Mouse (Mus musculus) spleen, adult 18-20 months (tissue): Measurements from ENCODE around the gene Ptpn1.

Source experiments
- DNase-seq, 2 experiments: peaks; one replicate each; pipeline ENCODE4 v3.0.0; 2022; ENCODE audit warnings: mixed read lengths in 2 of 2

Gene Ptpn1

DNA sequence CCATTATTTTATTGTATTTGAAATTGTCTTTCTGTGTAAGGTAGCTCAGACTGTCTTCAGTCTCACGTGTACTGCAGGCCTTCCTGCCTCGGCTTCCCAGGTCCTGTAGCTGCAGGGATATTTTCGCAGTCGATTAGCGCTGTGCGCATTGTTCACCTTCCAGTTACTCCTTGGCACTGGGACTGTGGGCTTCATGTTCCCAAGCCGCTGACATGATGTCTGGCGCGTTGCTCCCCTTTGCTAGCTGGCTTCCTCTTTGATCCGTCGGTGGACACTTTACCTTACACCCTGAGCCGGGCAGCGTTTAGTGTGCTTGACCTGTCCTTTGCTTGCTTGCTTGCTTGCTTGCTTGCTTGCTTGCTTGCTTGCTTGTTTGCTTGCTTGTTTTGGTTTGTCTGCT, 16.7 kb downstream of the Ptpn1 start:
- DNase-seq = no peak

DNA sequence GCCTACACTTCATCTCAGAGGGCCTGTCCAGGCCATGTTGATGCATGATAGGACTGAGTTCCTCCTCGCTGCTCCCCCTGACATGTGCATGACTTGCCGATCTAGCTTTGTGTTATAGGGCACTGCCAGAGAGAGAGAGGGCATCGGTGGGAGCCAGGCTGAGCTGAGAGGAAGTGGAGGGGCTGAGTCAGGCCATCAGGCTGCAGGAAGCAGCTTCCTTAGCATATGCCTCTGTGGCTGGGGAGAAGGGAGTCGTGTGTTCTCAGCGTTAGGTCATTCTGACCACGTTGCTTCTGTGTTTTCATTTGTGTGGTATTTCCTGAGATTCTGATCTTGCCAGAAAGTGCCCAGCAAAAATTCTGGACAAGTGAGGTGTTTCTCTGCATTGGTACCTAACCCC, 17.4 kb downstream of the Ptpn1 start:
- no peak for DNase-seq

DNA sequence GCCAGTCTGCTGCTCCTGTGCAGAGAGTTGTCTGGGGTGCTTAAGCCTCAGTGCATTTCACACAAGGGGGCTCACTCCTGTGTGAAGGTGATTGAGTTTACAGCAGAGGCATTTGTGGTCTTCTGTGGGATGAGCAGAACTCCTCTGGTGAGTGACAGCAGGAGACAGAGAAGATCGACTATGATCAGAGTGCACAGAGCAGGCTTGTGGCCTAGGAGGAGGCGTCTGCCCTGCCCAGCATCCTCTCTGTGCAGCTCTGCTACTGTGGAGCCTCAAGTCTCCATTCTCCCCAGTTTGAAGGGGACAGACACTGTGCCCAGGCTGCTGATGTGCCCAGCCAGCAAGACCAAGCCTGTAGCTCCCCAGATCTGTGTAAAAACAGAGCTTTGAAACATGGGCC, 18.0 kb downstream of the Ptpn1 start:
- no peak for DNase-seq

DNA sequence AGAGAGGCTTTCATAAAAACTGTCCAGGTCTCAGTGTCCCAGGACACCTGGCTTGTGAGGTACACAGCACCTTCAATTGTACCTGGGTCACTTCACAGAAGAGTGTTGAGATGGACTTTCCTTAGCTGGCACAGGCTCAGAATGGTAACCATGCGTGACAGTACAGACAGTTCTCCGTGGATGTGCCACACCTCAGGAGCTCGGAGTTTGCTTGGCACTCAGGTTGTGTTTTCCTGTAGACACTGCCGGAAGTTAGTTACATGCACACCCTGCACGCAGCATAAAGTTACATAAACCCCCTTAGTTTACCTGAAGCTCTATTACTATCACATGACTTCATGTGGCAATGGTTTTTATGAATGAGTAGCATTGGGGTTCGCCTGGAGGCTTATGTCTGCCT, 18.8 kb downstream of the Ptpn1 start:
- no peak for DNase-seq

DNA sequence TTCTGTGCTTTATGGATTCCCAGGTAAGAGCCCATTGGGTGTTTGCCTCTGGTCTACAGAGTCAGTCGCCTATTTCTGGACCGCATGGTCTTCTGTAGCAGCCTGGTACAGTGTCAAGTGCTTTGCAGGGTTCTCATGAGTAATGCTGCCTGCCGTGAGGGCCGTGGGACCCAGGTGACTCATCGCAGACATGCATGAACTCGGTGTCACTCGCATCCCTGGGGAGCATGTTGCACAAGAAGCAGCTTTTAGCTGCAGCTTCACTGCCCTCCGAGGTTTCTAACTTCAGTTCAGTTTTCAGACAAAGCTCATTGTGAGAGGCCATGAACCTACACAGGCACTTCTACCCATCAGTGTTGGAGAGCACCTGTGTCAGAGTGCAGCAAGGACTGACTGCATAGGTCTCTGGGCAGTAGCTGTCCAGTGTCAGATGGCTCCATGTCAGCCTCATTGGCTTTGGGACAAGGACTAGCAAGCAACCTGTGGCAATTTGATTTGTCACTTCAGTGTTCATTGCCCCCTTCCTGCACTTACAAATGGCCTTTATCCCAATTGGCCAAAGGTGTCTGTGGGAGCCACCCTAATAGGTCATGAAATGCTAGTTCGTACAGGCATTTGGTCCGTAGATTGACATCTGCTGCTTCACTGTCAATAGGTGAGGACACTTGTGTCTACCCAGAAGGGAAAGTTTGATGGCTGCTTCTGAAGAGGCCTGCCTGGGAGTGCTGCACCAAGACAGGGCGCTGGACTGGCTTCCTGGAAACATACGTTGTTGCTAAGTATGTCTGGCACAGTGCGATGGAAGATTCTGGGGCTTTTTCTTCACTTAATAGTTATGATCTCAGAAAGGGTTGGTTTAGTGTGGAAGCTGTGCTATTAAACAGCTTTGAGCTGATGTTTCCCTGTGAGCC, 19.7 kb downstream of the Ptpn1 start:
- DNase-seq = no peak

DNA sequence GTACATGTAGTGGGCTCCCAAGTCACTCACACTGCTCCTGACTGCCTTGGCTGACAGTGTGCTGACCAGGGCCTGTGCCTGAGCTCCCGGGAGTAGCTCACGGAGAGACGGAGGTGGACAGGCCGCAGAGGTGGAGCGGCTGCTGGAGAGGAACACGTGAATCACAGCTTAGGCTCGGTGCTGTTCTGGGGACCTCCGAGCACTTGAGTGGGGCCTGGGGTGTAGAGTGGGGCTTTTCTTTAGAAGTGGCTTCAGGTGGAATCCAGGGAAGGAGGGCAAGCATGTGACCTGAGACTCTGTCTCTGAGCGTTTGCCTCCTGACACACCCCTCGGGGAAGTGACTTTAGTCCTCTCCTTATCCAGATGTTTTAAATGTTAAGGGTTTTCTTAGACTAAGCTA, 22.0 kb downstream of the Ptpn1 start:
- DNase-seq = no peak

DNA sequence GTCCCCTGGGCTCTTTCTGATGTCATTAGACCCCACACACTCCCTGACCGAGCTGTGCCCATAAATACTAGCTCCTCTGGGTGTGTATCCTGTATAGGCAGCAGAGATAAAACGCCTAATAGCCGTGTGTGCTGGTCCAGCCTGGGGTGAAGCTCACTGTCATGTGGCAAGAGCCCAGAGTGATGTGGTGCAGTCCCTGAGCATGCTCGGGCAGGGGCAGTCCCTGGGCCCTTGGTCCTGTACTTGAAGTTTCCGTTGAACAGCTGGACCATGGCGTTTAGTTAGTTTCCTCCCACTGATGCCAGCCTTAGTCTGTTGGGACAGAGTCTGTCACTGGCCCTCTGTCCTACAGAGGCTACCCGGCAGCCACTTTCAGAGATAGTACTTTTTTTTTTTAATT, 23.1 kb downstream of the Ptpn1 start:
- peak in 1 of 2 experiments; percentile 59 for DNase-seq

DNA sequence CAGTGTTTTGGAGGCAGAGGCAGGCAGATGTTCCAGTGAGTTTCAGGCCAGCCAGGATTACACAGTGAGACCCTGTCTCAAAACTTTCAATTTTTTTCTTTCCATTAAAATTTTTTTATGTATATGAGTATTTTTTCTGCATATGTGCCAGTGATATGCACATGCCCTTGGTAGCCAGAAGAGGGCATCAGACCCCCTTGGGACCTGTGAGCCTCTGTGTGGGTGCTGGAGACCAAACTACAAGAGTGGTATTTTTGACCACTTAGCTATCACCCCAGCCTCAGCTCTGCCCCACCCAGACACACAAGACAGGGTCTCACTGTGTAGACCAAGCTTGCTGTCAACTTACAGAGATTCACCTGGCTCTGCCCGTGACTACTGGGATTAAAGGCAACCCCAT, 25.7 kb downstream of the Ptpn1 start:
- DNase-seq = peak in 1 of 2 experiments; percentile 31

DNA sequence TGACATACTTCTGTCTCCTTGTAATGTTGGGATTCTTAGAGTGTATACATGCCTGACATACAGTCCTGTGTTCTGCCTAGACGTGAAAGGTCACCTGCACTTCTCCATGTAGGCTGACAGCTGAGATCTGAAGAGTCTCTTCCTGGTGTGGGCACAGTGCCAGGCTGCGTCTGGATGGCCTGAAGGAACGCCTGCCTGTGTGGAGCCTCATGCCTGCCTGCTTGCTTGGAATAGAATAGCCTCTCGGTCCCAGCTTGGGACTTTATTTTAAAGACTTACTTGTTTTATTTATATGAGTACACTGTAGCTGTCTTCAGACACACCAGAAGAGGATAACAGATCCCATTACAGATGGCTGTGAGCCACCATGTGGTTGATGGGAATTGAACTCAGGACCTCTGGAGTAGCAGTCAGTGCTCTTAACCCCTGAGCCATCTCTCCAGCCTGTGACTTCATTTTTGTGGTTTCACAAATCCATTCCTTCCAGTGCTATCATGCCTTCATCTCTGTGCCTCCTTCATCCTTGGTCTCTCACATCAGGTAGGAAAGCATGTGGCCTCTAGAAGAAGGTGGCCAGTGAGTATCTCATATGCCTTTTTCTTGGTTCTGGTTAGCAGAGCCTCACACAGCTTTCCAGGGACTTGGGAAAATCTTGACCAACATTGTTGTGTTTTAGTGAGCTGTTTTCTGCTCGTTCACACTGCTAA, 26.4 kb downstream of the Ptpn1 start:
- peak in 1 of 2 experiments; percentile 38 for DNase-seq

DNA sequence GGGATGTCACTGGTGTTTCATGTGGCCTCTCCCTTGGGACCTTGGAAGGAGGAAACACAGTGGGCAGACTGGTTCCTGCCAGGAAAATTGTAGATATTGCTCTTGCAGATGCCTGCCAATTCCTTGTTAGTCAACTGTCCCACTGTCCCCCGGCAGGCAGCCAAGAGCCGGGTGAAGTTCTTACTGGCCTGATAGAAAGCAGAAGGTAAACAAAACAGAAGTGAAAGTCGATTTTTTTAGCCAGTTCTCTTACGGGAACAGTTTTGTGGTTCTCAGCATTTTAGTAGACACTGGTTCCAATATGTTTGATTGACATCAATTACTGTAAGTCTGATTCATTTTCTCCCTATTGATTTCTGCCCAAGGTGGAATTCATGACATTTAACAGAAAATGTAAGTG, 27.0 kb downstream of the Ptpn1 start:
- peak; percentile 66 to 70 for DNase-seq

DNA sequence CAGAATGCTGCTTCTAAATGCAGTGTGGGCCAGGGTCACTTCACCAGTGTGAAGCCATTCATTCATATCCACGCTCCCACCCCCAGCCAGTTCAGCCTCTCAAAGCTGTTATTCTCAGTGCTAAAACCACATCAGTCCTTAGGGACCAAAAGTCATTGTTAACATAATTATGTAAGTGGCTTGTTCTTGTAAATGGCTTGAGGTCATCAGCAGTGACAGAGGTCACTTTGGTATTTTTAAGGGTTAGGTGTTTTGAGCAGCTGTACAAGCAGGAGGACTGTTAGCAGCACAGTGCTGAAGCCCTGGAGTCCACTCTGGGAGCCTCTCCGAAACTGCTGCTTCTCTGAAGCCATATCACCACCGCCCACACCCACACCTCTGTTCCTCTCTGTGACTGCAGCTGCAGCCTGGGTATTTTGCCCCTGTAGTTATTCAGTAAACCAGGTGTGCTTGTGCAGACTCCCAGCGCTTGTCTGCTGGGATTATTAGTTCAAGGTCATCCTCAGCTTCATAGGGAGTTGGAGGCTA, 27.6 kb downstream of the Ptpn1 start:
- peak; percentile 57 to 61 for DNase-seq

DNA sequence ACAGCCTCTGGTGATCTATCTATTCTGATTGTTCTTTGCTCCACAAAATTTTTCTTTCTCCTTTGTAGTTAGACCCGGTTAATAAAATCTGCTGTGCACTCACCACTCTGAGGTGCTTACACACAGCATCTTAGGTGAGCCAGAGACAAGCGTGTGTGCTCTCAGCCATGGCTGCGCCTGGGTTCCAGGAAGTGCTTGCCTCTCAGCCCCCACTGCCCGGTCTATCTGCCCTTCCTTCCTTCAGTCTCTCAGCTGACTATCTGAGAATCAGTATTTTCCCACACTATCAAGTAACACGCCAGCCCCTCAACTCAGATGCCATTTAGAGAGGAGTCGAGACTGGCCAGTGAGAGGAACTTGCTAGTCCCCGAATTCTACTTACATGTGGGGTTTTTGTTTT, 28.1 kb downstream of the Ptpn1 start:
- DNase-seq = peak; percentile 54 to 66

DNA sequence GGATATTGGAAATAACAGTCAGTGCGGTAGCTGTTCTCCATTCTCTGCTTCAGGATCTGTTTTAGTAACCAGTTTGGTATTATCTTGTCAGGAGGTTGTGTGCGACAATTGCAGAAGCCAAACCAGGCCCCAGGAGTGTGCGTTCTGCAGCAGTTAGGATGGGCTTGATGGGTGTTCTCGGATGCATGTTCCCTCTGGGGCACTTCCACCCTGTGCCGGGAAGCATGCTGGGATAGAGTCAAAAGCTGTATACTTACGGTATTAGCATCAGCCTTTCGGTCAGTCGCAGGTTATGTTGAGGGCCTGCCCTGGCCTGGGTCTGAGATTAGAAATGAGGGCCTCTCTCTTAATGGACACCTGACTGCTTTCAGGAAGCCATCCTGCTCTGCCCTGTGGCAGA, 28.7 kb downstream of the Ptpn1 start:
- no peak for DNase-seq

DNA sequence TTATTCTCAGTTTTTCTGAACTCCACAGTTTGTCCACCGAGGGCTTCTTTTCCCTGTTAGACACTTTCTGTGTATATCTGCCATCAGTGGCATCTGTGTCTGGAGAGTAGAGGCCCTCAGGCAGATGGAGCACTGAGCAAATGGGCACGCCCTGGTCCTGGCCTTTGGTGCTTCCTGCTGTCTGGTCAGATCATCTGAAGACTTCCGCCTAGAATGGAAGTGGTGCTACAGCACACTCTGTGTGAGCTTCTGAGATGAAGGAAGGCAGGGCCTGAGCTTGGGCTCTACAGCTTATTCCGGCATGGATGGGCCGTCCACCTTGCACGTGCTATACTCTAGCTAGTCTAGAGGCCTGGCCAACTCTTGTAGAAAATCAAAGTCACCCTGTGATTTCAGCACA, 30.5 kb downstream of the Ptpn1 start:
- DNase-seq = no peak

DNA sequence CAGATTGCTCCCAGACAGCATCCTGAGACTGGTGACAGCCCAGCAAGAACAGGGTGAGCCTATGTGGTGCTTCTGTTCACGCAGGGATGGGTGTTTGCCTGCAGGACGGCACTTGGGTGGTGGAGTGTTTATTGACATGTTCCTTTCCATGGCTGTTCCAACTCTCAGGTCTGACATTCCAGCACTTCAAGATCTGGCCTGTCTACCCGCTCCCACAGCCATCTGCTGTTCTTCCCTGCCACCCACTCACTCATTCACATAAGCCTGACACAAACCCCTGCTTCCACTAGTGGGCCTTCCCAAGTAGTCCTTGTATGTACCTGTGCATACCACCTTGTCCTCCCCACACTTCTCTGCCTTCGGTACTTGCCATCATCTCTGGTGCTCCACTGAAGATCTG, 31.3 kb downstream of the Ptpn1 start:
- no peak for DNase-seq

DNA sequence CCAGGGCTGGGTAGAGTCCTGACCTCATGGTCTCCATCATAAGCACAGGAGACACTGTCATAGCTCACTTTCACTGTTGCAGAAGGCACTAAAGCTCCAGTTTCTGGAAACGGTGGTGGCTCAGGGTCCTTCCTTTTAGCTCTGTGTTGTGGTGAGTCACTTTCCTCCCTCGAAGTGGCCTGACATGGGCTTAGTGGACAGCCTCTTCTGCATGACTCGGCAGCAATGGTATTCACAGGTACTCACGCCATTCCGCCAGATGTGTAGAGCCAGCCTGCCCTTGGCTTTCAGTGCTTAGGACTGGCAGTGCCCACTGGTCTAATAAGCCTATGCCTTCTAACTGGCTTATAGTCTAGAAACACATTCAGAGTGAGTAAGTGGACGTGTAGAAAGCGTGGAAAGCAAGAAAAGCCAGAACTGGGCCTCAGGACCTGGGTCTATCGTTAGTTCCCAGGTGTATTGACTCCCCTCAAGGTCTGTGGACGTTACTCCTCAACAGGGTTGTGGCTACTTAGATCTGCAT, 32.0 kb downstream of the Ptpn1 start:
- no peak for DNase-seq

DNA sequence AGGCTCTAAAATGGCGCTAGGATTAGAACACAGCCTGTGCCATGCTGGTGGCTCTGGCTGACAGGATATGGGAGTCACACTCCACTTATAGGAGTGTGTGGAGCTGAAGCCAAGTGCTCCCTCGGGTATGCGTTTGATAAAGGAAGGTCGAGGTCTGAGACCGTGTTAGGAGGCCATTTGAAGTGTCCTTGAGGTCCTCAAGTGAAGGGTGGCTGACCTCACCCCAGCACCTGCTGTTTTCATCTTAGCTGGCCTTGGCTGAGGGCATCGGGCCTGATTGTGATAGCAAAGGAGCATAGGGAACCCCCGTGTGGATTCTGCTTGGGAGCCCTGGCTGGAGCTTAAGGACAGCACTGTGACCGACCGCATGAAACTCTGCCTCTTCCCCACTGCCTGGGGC, 32.5 kb downstream of the Ptpn1 start:
- DNase-seq = no peak

DNA sequence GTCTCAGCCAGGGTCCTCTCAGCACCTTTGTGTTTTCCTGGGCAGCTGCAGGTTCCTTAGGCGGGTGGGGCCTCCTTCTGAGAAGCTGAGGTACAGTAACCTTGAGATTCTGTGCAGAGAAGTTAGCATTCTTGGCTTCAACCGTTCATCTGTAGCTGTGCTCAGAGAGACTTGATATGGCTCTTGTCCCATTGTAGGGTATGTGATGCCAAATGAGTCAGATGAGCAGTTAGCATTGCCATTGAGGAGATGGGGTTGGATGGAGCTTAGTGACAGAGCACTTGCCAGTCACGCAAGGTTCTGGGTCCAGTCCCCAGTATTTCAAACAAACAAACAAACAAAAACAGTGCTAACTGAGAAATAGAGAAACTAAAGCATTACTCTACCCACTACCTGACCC, 34.1 kb downstream of the Ptpn1 start:
- DNase-seq = no peak

DNA sequence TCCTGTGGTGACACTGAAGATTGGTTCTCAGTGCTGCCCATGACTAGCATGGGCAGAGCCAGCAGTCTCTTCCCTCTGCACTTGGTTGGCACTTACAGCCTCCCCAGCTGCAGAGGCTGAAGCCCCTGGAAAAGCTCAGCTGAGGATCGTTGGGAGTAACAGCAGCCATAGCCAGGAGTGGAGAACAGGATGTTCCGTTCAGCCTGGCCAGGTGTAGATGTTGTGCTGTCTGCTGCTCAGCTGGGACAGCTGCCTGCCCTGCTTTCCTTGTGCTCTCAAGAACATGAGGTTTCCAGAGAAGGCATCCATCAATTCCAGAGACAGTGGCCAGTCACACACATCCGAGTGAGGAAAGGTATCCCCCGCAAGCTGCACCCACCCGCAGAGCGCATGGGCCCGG, 36.6 kb downstream of the Ptpn1 start:
- DNase-seq = no peak

DNA sequence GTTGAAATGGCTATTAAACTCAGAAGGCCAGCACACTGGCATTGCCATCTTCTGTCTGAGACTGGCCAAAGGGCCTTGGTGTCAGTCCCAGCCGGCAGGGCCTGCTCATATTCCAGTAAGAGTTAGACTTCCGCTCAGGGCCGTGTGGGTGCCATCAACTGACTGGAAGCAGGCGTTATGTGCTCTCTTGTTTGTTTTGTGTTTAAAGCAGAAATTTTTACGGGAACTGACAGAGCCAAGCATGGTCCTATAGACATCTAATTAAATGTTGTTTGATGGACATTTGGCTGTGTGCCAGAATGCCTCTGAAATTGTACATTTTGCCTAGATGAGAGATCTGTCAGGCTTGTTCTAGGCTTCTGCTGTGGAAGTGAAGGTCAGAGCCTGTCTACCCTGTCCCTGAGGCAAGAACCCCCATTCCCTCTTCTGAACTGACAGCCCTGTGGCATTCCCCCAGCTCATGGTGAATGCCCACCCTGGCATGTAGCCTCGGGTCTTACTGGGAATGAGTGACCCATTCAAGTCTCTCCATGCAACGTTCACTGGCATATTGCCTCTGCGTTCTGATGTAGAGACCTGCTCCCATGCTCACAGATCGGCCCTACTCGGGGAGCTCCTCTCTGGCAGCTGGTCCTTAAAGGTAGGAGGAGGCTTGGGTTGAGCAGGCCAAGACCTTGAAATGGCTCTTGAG, 38.1 kb downstream of the Ptpn1 start:
- no peak for DNase-seq

DNA sequence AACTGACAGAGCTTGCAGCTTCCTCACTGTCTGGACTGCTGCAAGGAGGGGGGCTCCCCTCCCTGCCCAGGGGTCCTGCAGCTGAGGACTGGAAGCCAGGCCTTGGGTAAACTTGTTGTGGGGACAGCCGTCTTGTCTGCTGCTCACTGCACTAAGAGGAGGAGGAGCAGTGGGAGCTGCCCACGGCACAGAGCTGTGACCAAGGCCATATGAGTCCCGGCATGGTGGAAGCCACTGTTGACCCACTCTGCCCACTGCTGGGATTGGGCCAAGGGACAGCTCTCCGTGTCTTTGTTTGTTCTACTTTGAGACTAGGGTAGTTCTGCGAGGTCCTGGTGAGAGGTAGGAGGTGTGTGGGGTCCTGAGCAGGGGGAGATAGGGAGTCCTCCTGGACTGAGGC, 40.3 kb downstream of the Ptpn1 start:
- DNase-seq = no peak

DNA sequence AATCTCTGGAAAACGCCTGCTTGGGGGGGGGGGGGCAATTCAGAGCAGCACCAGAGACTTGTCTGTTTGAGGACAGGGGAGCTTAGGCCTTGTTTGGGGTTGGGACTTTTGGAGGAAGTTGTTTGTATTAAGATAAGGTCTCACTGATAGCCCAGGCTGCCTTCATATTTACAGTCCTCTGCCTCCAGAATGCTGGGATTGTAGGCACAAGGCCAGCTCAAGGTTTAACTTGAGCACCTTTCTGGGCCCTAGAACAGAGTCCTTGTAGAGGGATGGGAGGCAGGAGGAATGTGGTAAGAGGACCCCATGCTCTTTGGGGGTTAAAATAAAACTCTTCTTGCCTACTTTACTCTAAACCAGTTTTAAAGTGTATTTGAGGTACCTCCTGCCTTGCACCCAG, 41.0 kb downstream of the Ptpn1 start:
- DNase-seq = no peak

DNA sequence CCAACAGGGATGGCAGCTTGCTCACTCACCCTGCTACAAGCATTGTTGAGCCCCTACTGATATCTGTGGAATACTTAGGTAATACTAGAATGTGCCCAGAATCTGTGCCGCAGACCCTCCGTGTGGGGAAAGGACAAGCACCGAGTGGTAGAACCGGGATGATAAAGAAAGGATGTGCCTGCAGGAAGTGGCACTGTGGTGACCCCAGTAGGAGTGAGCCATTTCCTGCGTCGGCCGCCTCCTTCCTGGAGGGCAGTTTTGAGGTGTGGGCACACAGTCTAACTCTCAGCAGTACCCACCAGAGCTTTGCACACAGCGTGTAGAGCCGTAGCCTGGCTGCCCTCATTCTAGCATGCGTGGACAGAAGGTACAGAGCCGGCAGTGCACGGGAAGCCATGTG, 43.9 kb downstream of the Ptpn1 start:
- DNase-seq = no peak
